In the genomic region with DNA sequence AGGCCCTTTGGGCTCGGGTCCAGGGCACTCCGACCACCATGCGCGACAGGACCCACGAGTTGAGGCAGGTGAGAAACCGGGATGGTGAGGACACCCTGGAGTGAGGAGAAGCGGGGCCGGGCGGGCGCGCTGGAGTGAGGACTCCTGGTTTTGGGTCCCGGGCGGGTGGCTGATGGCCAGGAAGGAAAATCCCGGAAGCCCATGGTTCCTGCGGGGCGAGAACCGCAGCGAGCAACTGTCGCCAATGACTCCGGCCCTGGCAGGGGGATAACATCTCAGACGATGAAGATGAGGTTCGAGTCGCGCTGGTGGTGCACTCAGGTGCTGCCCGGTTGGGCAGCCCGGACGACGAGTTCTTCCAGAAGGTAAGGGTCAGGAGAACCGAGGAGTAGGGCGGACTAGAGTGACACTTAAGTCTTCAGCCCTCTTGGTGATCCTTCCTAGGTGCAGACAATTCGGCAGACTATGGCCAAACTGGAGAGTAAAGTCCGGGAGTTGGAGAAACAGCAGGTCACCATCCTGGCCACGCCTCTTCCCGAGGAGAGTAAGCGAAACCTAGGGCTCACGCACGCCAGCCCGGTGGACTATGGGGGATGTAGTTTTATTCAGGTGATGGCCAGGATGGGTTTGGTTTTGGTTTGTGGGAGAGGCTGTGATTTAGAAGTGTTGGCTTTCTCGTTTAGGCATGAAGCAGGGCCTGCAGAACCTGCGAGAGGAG, we compare ENCODE assay signal across 8 mouse cellular contexts. TPM values are rescaled to one million over a fixed set of nuclear protein-coding genes. Genes with fewer than 3 reads are reported as not detected.
DNase-seq lines count a peak whose midpoint lies in the region; ATAC-seq lines count a peak whose summit lies in the region.

No protein-coding gene starts in this region.

- H3K36me3 ChIP-seq in hindbrain, embryonic 15.5 days, result no peaks in the 10 kb centered on the region
- H3K36me3 ChIP-seq in macrophage (ENCODE audit: inconsistent target), result peaks cover 40% of the 10 kb centered on the region

- under 1% methylated on average over 40 of the region's 40 CpGs for WGBS in hindbrain, embryonic 15.5 days
- 1% methylated on average over 40 of the region's 40 CpGs for WGBS in macrophage (ENCODE audit: missing documents)

- peak; percentile 49 to 60 for DNase-seq in cerebellum, postnatal 4 days (ENCODE audit: low spot score in 2 of 2)
- DNase-seq in gastrocnemius, adult 18-20 months (ENCODE audit: low spot score), result peak; percentile 85
- peak; percentile 76 to 85 for DNase-seq in left cerebral cortex, adult 18-20 months (ENCODE audit: low spot score in 2 of 2)
- DNase-seq in retina, postnatal 7 days (ENCODE audit: low read depth, low spot score), result peak; percentile 42
- peak; percentile 52 for DNase-seq in urinary bladder, adult 2 months (ENCODE audit: low spot score)

- peak overlapping the region; percentile 99 for H3K4me2 ChIP-seq in hindbrain, embryonic 15.5 days

- H3K4me1 ChIP-seq in hindbrain, embryonic 15.5 days (replicated peaks), result peaks cover 18% of the 10 kb centered on the region

- peak overlapping the region; percentile 95 for H3K27ac ChIP-seq in hindbrain, embryonic 15.5 days (replicated peaks)
- H3K27ac ChIP-seq in macrophage, result peak overlapping the region; percentile 97

- ATAC-seq in activated CD4-positive, CD25-positive, alpha-beta regulatory T cell, adult 4 months, result peak; percentile 66
- peak; percentile 64 for ATAC-seq in hindbrain, embryonic 15.5 days (ENCODE audit: low FRiP score, low read depth)

- H3K79me2 ChIP-seq in macrophage (ENCODE audit: inconsistent target), result peaks cover 54% of the 10 kb centered on the region

- H3K4me3 ChIP-seq in hindbrain, embryonic 15.5 days, result peak overlapping the region; percentile 82
- peak overlapping the region; percentile 94 for H3K4me3 ChIP-seq in macrophage (ENCODE audit: inconsistent target)

- no peaks in the 10 kb centered on the region for H3K27me3 ChIP-seq in hindbrain, embryonic 15.5 days

- H3K9me3 ChIP-seq in hindbrain, embryonic 15.5 days, result no peaks in the 10 kb centered on the region

- peak overlapping the region; percentile 60 for H3K9ac ChIP-seq in hindbrain, embryonic 15.5 days

RNA-seq across cellular contexts. Expression of a gene that starts 17.8 kb away (rescaled TPM):
- under 1 TPM in 1 of 2 experiments, not detected in 1; 0.62 TPM for polyA plus RNA-seq in activated CD4-positive, CD25-positive, alpha-beta regulatory T cell, adult 4 months (2017; shearing (Covaris generic))
- 1 to 10 TPM in 1 of 2 experiments, under 1 TPM in 1; 0.74 to 1.2 TPM for total RNA-seq in gastrocnemius, adult 18-20 months (2021)
- polyA plus RNA-seq in hindbrain, embryonic 15.5 days (2015; fragmentation: Nextera tagmentation; extraction: Ambion mirVana), result 63.4 and 72.5 TPM in 2 replicates
- total RNA-seq in left cerebral cortex, adult 18-20 months (2021), result 100 to 1,000 TPM; 420 to 434 TPM
- total RNA-seq in macrophage (2018; cell fraction: chromatin; rRNA removed), result 1 to 10 TPM in 2 of 26 experiments, under 1 TPM in 10, not detected in 14; 0.17 to 2.3 (median 0.48) TPM
- total RNA-seq in macrophage (2018; cell fraction: cytosol; rRNA removed), result under 1 TPM in 2 of 26 experiments, not detected in 24; under 0.01 to 0.03 TPM
- total RNA-seq in macrophage (2018; cell fraction: nucleus; rRNA removed), result under 1 TPM in 8 of 26 experiments, not detected in 18; 0.10 to 0.74 (median 0.37) TPM
- 0.05 to 0.09 TPM in 2 of 3 replicates, not detected in the other for polyA plus RNA-seq in macrophage (2018)
- polyA plus RNA-seq in urinary bladder, adult 2 months (2012; rRNA removed), result 6.4 and 6.9 TPM in 2 replicates

RNA-seq across cellular contexts. Expression of a gene that starts 18.1 kb away (rescaled TPM):
- polyA plus RNA-seq in activated CD4-positive, CD25-positive, alpha-beta regulatory T cell, adult 4 months (2017; shearing (Covaris generic)), result 10 to 100 TPM; 49.3 to 54.6 TPM
- total RNA-seq in gastrocnemius, adult 18-20 months (2021), result 10 to 100 TPM; 46.4 to 56.7 TPM
- polyA plus RNA-seq in hindbrain, embryonic 15.5 days (2015; fragmentation: Nextera tagmentation; extraction: Ambion mirVana), result 21.5 and 22.4 TPM in 2 replicates
- 10 to 100 TPM; 85.0 to 86.3 TPM for total RNA-seq in left cerebral cortex, adult 18-20 months (2021)
- 1,000 to 10,000 TPM in 1 of 26 experiments, 100 to 1,000 TPM in 25; 381 to 1,183 (median 600) TPM for total RNA-seq in macrophage (2018; cell fraction: chromatin; rRNA removed)
- total RNA-seq in macrophage (2018; cell fraction: cytosol; rRNA removed), result 100 to 1,000 TPM; 129 to 190 (median 156) TPM
- total RNA-seq in macrophage (2018; cell fraction: nucleus; rRNA removed), result 100 to 1,000 TPM; 191 to 554 (median 353) TPM
- polyA plus RNA-seq in macrophage (2018), result 150 to 165 TPM (median 155 TPM) in 3 replicates
- 161 and 178 TPM in 2 replicates for polyA plus RNA-seq in urinary bladder, adult 2 months (2012; rRNA removed)

RNA-seq across cellular contexts. Expression of a gene that starts 33.9 kb away (rescaled TPM):
- 10 to 100 TPM; 20.0 to 28.1 TPM for polyA plus RNA-seq in activated CD4-positive, CD25-positive, alpha-beta regulatory T cell, adult 4 months (2017; shearing (Covaris generic))
- 10 to 100 TPM; 12.4 to 12.6 TPM for total RNA-seq in gastrocnemius, adult 18-20 months (2021)
- polyA plus RNA-seq in hindbrain, embryonic 15.5 days (2015; fragmentation: Nextera tagmentation; extraction: Ambion mirVana), result 9.3 and 9.8 TPM in 2 replicates
- 10 to 100 TPM; 31.0 TPM for total RNA-seq in left cerebral cortex, adult 18-20 months (2021)
- total RNA-seq in macrophage (2018; cell fraction: chromatin; rRNA removed), result 100 to 1,000 TPM in 4 of 26 experiments, 10 to 100 TPM in 22; 29.5 to 147 (median 70.2) TPM
- total RNA-seq in macrophage (2018; cell fraction: cytosol; rRNA removed), result 10 to 100 TPM in 23 of 26 experiments, 1 to 10 TPM in 3; 8.5 to 30.5 (median 19.0) TPM
- 100 to 1,000 TPM in 2 of 26 experiments, 10 to 100 TPM in 24; 30.3 to 121 (median 47.7) TPM for total RNA-seq in macrophage (2018; cell fraction: nucleus; rRNA removed)
- polyA plus RNA-seq in macrophage (2018), result 14.9 to 18.4 TPM (median 16.3 TPM) in 3 replicates
- 12.2 and 15.6 TPM in 2 replicates for polyA plus RNA-seq in urinary bladder, adult 2 months (2012; rRNA removed)

RNA-seq across cellular contexts. Expression of a gene that starts 34.5 kb away (rescaled TPM):
- 10 to 100 TPM; 10.4 to 11.0 TPM for polyA plus RNA-seq in activated CD4-positive, CD25-positive, alpha-beta regulatory T cell, adult 4 months (2017; shearing (Covaris generic))
- 1 to 10 TPM; 3.2 to 4.1 TPM for total RNA-seq in gastrocnemius, adult 18-20 months (2021)
- polyA plus RNA-seq in hindbrain, embryonic 15.5 days (2015; fragmentation: Nextera tagmentation; extraction: Ambion mirVana), result 35.1 and 36.9 TPM in 2 replicates
- total RNA-seq in left cerebral cortex, adult 18-20 months (2021), result 10 to 100 TPM; 19.5 to 20.5 TPM
- total RNA-seq in macrophage (2018; cell fraction: chromatin; rRNA removed), result 10 to 100 TPM in 14 of 26 experiments, 1 to 10 TPM in 12; 3.6 to 24.2 (median 11.4) TPM
- 1 to 10 TPM; 1.6 to 7.6 (median 4.3) TPM for total RNA-seq in macrophage (2018; cell fraction: cytosol; rRNA removed)
- total RNA-seq in macrophage (2018; cell fraction: nucleus; rRNA removed), result 10 to 100 TPM in 10 of 26 experiments, 1 to 10 TPM in 16; 4.1 to 20.3 (median 8.2) TPM
- polyA plus RNA-seq in macrophage (2018), result 3.2 to 5.8 TPM (median 4.7 TPM) in 3 replicates
- 2.9 and 4.1 TPM in 2 replicates for polyA plus RNA-seq in urinary bladder, adult 2 months (2012; rRNA removed)

RNA-seq across cellular contexts. Expression of a gene that starts 41.8 kb away (rescaled TPM):
- polyA plus RNA-seq in activated CD4-positive, CD25-positive, alpha-beta regulatory T cell, adult 4 months (2017; shearing (Covaris generic)), result 1 to 10 TPM; 5.2 to 5.7 TPM
- 1 to 10 TPM; 4.2 TPM for total RNA-seq in gastrocnemius, adult 18-20 months (2021)
- polyA plus RNA-seq in hindbrain, embryonic 15.5 days (2015; fragmentation: Nextera tagmentation; extraction: Ambion mirVana), result 9.7 and 10.5 TPM in 2 replicates
- total RNA-seq in left cerebral cortex, adult 18-20 months (2021), result 1 to 10 TPM; 4.7 to 5.3 TPM
- 100 to 1,000 TPM in 14 of 26 experiments, 10 to 100 TPM in 12; 57.9 to 161 (median 103) TPM for total RNA-seq in macrophage (2018; cell fraction: chromatin; rRNA removed)
- 10 to 100 TPM; 25.1 to 48.5 (median 36.4) TPM for total RNA-seq in macrophage (2018; cell fraction: cytosol; rRNA removed)
- total RNA-seq in macrophage (2018; cell fraction: nucleus; rRNA removed), result 100 to 1,000 TPM in 7 of 26 experiments, 10 to 100 TPM in 19; 46.6 to 154 (median 81.2) TPM
- polyA plus RNA-seq in macrophage (2018), result 14.9 to 55.1 TPM (median 55.0 TPM) in 3 replicates
- polyA plus RNA-seq in urinary bladder, adult 2 months (2012; rRNA removed), result 65.7 and 77.6 TPM in 2 replicates

Comparison
In these comparisons a context has a peak if more than half of its experiments do, and no peak if none do; other contexts are left out.
1. Peak in every context shown above with its lines: DNase-seq, ATAC-seq, H3K4me3 ChIP-seq and H3K27ac ChIP-seq.